Mouse (Mus musculus) inflammation-experienced regulatory T-cells, adult 6 months (primary cell): ENCODE results near the gene Trarg1. TPM values are rescaled to one million over a fixed set of nuclear protein-coding genes. Genes with fewer than 3 reads are reported as not detected.

ENCODE experiments used
- ATAC-seq: one replicate; pipeline ENCODE4 v1.8.0; 2017
- polyA plus RNA-seq, 3 experiments: library from polyadenylated mRNA; unstranded; fragments of 100-300 nt; shearing (Covaris generic); gene quantifications; one replicate each; pipeline ENCODE4 v1.2.1; 2017

The Trarg1 gene
- polyA plus RNA-seq, 3 experiments from 2014 or later, result 0.66 TPM; not detected in 2

DNA sequence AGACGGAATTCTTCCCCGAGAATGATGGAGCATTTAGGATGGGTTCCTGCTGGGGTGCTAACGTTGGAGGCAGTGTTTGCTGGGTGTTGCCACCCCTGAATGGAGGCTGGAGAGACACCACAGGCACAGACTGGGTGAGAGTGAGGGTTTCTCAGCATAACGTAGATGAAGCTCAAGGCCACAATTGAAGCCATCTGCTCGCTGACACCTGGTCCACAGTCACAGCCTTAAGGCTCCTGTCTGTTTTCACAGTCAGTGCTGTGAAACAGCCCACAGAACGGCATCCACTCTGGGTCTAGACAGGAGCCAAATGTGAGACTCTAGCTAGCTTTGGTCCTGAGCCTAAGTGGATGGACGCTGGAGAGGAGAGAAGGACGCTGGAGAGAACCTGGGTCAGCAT lies 5.4 kb upstream of the Trarg1 start:
- no peak for ATAC-seq

DNA sequence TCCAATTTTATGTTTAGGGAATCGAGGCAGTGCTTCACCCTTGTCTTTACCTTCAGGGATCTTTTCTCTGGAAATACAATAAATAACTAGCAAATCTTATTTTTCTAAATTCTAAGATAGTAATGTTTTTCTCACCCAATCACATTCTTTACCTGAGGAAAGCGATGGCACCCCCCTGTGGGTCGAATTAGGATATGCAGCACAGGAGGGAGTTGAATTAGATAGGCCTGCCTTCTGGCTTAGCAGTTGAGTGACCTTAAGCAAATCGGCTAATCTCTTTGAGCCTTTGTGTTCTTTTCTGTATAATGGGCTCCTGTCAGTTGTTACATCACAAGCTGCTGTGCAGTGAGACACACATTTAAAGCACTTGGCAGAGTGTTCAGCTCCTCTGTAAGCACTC lies 4.9 kb upstream of the Trarg1 start:
- no peak for ATAC-seq

DNA sequence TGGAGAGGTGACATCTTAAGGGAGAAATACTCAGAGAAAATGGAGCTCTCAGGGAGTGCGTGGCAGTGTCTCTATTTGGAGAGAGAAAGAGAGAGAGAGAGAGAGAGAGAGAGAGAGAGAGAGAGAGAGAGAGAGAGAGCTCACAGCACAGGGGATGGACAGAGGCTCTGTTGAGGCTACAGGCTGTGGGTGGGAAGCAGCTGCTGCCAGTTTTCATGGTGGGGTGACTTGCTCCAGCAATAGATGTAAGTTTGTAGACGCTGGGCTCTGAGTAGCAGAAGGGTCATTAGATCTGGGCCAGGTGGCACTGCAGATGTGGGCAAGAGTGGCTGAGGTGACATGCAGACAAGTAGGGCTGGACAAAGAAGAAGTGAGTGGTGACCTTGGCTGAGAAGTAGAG lies 6.0 kb downstream of the Trarg1 start:
- no peak for ATAC-seq

GRCm38 (mm10) chr11:76692096-76692495 lies 12.5 kb downstream of the Trarg1 start:
- no peak for ATAC-seq

DNA sequence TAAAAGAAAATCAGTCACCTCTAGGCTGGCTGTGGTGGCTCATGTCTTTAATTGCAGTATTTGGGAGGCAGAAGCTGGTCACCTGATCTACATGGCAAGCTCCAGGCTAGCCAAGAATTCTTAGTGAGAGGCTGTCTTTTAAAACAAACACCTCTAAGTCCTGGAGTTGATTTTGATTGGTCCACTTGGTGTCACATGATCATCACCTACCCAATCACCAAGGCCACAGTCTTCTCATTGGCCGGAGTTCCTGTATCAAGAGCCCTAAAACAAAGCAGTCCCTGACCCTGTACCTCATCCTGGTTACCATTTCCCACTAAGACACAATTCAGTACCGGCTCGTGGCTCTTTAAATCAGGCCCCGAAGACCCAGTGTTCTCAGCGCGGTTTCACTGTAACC lies 16.2 kb downstream of the Trarg1 start:
- ATAC-seq, result no peak

DNA sequence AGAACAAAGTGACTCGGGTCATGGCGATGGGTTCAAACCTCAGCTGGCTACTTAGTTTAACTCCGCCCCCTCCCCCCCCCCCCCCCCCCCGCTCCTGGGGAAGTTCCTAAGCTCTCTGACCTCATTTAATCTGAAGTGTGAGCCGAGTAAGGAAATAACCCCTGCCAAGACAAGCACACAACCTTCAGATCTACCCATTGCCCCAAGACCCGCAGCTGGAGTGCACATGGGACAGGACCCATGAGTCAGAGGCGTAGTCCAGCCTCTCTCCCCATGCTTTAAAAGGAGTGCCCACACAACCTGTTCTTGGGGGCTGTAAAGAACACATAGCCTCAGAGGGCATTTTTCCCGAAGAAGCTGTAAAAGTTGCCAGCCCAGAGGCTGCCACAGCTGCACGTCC lies 20.0 kb downstream of the Trarg1 start:
- no peak for ATAC-seq

- no peak for ATAC-seq
These were observed 28.0 kb downstream of the Trarg1 start for GRCm38 (mm10) chr11:76707656-76708055.

DNA sequence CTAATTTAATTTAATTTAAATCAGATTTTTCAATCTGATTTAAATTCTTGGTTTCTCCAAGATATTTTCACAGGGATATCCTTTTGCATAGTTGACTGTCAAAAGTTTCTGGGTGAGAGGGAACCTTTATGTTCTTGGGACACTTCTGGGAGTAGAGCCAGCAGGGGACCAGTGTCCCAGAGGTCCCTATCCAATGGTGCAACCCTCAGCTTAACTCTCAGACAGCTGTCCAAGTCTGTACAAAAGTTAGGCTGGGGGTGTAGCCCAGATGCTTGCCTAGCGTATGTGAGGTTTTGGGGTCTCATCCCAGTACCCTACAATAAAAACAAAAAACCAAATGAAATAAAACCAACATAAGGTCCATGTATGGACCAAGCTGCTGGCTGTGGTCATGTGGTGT lies 28.5 kb downstream of the Trarg1 start:
- ATAC-seq, result no peak

DNA sequence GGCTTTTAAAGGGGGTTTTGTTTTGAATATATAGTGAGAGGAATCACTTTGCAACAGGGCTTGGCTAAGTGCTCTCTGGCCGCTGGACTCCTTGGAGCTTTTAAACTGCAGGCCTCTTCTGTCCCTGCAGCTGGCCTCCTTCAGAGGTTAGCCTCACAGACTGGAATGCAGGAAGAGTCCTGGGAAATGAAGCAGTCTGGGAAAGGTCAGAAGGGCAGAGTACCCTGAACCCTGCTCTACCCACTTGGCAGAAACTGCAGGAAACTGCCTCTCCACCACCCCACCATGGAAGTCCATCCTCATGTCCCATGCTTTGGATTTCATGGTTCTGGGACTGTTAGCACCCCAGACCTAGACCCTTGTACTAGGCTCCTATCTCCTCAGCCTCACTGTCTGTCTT lies 29.3 kb downstream of the Trarg1 start:
- no peak for ATAC-seq

DNA sequence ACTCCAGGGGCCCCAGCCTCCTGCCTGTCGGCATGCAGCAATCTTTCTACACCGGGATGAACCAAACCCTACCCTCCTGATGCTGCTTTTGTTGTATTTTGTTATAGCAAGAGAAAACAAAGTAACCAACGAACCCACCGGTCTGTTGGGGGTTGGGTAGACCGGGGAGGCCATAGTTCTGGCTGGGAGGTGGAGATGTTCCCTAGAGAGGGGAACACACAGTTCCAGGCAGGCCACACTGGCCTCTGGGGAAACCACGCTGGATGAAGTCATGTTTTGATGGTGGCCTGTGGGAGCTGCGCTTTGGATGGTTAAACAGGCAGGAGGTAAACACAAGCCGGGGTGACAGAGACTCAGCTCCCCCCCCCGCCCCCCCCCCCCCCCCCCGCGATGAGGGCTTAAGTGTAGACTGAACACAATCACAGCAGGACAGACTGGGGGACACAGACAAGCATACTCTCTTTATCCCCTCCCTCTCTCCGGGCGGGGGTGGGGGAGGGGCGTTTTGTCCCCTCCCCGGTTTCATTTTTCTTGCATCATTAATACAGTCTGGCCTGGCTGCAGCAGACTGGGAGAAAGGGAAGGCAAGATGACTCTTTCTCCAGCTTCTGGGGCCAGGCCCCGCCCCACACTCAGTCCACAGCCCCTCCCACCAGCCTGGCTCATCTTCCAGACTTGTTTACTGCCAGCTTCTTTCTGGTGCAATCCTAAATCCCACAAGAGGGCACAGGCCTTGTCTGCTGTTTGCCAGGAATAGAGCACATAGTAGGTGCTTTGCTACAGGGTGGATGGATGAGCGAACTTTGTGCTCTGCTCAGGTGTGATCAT lies 30.2 kb downstream of the Trarg1 start:
- no peak for ATAC-seq

DNA sequence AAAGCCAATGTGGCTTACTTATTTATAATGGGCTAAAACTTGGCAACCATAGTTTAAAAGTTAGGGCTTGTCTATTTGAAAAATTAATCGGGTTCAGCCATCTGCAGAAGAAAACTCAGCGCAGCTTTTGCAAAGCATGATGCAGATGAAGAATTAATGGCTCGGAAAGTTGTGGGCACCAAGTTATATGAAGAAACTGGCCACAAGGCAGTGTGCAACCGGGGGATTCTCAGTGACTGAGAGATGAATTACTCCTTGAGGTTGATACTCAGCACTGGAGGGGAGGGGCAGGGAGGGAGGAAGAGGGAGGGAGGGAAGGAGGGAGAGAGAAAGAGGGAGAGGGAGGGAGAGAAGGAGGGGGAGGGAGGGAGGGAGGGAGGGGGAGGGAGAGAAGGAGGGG lies 37.4 kb downstream of the Trarg1 start:
- no peak for ATAC-seq

GRCm38 (mm10) chr11:76723911-76724310 lies 44.3 kb downstream of the Trarg1 start:
- ATAC-seq, result no peak

DNA sequence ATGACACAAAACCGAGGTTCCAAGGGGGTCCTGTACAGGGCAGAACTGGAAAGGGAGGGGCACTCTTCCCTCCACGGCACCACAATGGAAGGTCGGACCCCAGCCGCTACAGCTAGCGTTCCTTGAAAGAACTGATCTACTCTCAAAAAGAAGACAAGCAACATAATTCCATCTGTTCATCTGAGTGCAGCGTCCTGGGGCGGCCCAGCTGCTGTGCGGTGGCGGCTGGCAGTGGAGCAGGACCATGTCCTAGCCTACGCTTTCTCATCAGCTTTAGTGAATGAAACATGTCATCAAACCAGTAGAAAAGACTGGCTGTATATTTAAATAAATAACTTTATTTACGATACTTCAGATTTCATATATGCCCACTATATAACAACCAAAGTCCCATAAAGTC lies 48.5 kb downstream of the Trarg1 start:
- no peak for ATAC-seq

DNA sequence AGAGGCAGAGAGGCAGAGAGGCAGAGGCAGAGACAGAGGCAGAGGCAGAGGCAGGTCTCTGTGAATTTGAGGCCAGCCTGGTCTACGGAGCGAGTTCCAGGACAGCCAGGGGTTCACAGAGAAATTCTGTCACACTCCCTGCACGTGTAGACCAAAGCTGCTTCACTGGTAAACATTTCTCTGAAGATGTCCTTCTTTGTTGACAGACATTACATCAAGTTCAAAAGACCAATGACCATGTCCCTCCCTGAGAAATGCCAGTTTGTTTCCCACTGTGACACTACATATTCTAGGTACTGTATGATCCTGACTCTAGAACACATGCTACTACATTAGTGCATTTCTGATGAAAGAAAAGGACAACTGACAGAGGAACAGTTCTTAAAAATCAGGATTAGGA lies 51.0 kb downstream of the Trarg1 start:
- no peak for ATAC-seq

GRCm38 (mm10) chr11:76734560-76734959 lies 55.0 kb downstream of the Trarg1 start:
- ATAC-seq, result peak; percentile 92

- peak; percentile 26 for ATAC-seq
These were observed 56.2 kb downstream of the Trarg1 start for GRCm38 (mm10) chr11:76735753-76736324.

DNA sequence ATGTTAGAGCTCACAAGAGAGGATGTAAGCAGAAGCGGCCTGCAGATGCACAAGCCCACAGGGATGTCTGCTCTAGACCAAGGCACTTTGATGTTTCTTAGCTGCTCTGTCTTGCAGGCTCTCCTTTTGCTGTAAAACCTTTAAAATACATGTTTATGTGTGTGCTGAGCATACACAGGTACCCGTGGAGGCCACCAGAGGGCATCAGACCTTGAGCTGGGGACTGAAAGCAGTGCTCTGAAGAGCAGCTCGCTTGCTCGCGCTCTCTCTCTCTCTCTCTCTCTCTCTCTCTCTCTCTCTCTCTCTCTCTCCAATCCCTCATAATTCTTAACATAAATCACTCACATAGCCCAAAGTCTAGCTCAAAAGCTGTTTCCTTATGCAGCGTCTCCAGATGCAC lies 59.5 kb downstream of the Trarg1 start:
- ATAC-seq, result no peak

GRCm38 (mm10) chr11:76742511-76742910 lies 62.9 kb downstream of the Trarg1 start:
- ATAC-seq, result no peak

DNA sequence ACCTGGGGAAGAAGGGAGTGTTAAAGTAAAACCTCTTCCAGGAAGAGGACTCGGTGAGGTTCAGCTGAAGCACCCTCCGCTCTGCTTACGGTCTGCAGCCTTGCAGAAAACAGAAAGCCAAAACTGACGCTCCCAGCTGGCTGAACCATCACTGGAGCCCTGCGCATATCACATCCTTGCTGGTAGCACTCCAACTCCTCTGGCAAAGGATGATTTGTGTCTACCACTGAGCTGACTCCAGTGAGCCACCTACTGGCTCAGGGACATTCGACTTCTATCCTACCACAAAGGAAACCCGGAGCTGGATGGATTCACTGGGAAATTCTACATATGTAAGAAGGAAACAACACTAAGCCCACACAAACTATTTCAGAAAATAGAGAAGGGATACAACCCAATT lies 64.9 kb downstream of the Trarg1 start:
- no peak for ATAC-seq

- ATAC-seq, result no peak
These were observed 66.3 kb downstream of the Trarg1 start for GRCm38 (mm10) chr11:76745921-76746320.
